Mouse (Mus musculus) erythroblast, adult 5-6 weeks (primary cell): ENCODE data around the gene Dapl1. TPM values are rescaled to one million over a fixed set of nuclear protein-coding genes. Genes with fewer than 3 reads are reported as not detected.

Source experiments
- ATAC-seq: replicated peaks from 2 replicates; pipeline ENCODE4 v1.8.0; 2016; ENCODE audit warnings: moderate number of reproducible peaks, mild to moderate bottlenecking, moderate TSS enrichment, inconsistent platforms; ENCODE audit not compliant: poor library complexity, low FRiP score, severe bottlenecking
- total RNA-seq, 2 experiments: library from RNA; stranded (forward) in 1 of 2; stranded (reverse) in 1 of 2; fragments of 150-400 nt in 1 of 2; fragments of 200-764, 138-1000 nt in 1 of 2; gene quantifications; 2 replicates each; pipeline versions ENCODE4 v1.2.3 to v1.2.4; 2015 to 2017; ENCODE audit warnings: low replicate concordance in 2 of 2

Gene Dapl1
- total RNA-seq (2015; ENCODE audit: low replicate concordance) (not detected in 2 replicates), total RNA-seq (2017; ENCODE audit: low replicate concordance) (not detected in 2 replicates)

DNA sequence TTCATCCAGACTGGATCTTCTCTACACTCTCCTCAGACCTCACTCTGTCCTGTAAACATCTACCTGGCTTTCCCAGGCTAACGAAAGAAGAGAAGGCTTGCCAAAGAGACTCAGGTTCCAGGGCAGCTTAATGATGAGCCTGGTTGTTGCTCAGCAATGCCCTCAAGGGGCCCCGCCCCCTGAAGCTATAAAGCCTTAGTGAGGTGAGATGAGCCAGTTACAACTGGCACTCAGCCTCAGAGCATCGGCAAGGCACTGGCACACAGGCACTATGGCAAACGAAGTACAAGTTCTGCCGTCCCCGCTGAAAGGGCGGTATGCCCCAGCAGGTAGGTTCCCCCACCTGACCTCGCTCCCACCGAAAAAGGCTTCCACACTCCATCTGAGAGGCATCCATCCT lies at the start of gene Dapl1:
TSS of gene Dapl1 (plus strand) at position 216 of the 400 bp plus-strand sequence.
- ATAC-seq = no peak

DNA sequence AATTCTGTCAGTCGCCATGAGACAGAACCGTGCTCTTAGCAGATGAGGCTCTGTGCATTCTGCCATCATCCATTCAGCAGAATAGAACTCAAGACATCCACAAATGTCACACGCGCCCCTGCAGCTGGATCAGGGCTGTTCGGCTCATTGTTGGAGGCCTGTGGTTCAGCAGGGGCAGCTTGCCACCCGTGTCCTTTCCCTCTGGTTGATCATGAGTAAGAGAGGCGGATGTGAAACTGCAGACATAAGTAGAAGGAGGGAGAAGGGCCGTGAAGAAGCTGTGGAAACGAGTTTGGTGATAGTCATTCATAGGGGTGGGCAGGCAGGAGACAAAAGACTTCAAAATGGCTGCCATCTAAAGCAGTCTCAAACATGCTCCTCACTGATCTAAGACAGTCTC lies 49.6 kb upstream of the Dapl1 start:
- no peak for ATAC-seq

- no peak for ATAC-seq
Measured at GRCm38 (mm10) chr2:59437684-59438393, 46.6 kb upstream of the Dapl1 start.

- no peak for ATAC-seq
Measured at GRCm38 (mm10) chr2:59438479-59438935, 45.9 kb upstream of the Dapl1 start.

DNA sequence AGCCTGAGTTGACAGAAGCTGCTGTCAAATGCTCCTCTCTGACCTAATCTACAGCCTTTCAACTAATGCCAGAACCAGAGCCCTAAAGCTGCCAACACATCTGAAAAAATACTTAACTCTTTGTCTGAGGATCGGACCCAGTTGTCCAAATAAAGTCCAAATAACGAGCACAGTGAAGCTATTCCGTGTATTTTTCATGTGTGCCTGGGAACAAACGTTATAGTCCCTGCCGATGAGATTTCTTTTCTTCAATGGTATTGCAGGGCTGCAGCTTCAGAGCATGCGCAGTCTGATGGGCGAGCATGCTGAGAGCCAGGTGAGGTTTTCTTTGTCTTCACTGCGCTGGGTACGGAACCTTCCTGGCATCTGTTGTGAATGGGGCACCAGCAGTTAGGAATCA lies 44.6 kb upstream of the Dapl1 start:
- no peak for ATAC-seq

- ATAC-seq = no peak
Measured at GRCm38 (mm10) chr2:59440481-59440880, 44.0 kb upstream of the Dapl1 start.

- ATAC-seq = no peak
Measured at GRCm38 (mm10) chr2:59441681-59442080, 42.8 kb upstream of the Dapl1 start.

- no peak for ATAC-seq
Measured at GRCm38 (mm10) chr2:59446671-59447070, 37.8 kb upstream of the Dapl1 start.

DNA sequence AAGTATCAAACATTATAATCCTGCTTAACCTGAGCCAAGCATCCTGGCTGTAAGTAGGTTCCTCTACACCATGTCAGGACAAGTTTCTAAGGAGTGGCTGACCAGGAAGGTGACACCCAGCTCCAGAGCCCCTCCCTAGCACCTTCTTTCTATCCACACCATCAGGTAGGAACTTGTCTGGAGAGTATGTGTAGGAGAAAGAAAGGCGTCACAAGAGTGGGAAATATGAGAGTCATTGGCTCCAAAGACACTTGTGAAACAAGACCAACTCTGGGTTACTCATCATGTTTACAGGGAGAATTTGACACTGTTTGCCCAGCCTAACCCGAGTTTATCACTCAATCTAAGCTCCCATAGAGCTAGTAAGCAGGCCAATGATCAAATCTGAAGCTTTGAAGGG lies 36.7 kb upstream of the Dapl1 start:
- no peak for ATAC-seq

DNA sequence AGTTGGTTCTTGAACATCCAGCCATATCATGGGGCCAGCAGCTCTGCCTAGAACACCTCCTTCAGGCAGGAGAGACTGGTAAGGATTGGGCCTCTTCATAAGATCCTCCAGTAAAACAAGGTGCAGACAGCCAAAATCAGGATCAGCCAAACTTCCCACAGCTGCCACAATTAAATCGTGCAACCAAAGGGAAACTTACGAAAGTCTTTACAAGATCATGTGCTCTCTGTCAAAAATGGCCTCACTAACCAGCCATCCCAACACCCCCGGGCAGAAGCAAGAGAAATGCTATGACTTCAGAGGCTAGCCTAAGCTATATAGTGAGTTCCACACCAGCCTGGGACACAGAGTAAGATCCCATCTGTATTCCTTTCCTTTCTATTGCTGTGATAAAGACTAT lies 35.9 kb upstream of the Dapl1 start:
- ATAC-seq = no peak

DNA sequence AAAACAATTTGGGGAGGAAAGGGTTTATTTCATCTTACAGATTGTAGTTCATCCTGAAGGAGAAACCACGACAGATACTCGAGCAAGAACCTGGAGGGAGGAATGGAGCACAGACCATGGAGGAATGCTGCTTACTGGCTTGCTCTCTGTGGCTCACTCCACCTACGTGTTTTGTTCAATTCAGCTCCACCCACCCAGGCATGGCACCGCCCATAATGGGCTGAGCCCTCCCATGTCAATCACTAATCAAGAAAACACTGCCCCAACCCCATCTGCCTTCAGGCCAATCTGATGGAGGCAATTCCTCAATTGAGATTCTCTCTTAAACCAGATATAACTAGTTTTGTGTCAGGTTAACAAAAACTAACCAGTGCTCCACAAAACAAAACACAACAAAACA lies 35.5 kb upstream of the Dapl1 start:
- ATAC-seq = no peak

GRCm38 (mm10) chr2:59451675-59452074 lies 32.8 kb upstream of the Dapl1 start:
- ATAC-seq = no peak

GRCm38 (mm10) chr2:59452102-59452501 lies 32.4 kb upstream of the Dapl1 start:
- no peak for ATAC-seq

- no peak for ATAC-seq
Measured at GRCm38 (mm10) chr2:59462086-59462485, 22.4 kb upstream of the Dapl1 start.

GRCm38 (mm10) chr2:59463428-59464182 lies 20.8 kb upstream of the Dapl1 start:
- ATAC-seq = no peak

- ATAC-seq = no peak
Measured at GRCm38 (mm10) chr2:59465671-59466070, 18.8 kb upstream of the Dapl1 start.

GRCm38 (mm10) chr2:59466358-59466757 lies 18.1 kb upstream of the Dapl1 start:
- no peak for ATAC-seq

GRCm38 (mm10) chr2:59467085-59467484 lies 17.4 kb upstream of the Dapl1 start:
- ATAC-seq = no peak

- no peak for ATAC-seq
Measured at GRCm38 (mm10) chr2:59467976-59468375, 16.5 kb upstream of the Dapl1 start.

DNA sequence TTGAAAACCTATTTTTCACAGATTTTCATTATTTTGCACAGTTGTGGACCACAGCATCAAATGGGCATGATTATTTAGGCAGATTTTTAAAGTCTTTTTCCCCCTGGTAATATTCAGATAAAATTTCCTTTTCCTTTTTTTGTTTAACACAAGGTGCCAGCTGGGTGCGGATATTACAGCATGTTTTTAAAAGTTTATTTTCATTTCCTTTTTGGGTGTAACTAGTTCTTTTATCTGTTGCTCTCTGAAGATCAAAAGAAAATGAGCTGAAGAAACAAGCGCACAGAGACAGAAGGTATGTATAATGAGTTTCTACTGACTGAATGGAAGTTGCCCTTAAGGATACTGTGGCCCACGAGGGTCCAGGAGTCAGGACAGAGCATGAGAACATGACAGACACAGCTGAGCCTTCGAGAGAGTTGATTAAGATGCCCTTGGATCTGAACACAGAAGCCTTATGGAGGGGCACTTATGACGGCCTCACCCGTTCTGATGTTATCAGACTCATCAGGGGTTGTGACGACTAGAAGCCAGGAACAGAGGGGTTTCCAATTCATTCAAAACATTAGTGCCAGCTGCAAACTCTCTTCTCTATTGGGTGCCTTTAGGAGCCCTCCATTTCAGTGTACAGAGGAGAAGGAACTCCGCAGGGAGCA lies 14.7 kb upstream of the Dapl1 start:
- ATAC-seq = no peak
